Mouse (Mus musculus): ENCODE measurements around the gene Acads. TPM values are rescaled to one million over a fixed set of nuclear protein-coding genes. Genes with fewer than 3 reads are reported as not detected.
"Not testable (repeated sequence)": the region's sequence is repeated elsewhere in the genome, so short reads cannot be mapped to it uniquely, and the experiment has no call there.

The Acads gene
- polyA plus RNA-seq, 1 experiment from 2014 or later = 27.7 TPM

DNA sequence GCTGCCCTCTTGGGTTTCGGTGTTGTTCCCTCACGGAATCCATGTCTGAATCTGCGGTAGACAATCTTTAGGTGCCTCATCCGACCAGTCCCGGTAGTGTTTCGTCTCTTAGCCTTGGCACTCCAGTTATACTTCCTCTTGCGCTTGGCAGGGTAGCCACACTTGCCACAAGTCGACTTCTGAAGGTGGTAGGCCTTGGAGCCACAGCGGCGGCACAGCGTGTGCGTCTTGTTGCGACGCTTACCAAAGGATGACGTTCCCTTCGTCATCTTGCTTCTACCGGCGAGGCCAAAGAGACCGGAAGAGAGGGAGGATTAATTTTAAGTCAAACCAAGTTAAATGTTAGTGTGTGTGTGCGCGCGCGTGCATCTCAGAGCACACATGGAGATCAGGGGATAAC lies 15.9 kb downstream of the Acads start:
- not testable (repeated sequence) for ATAC-seq; H3K27me3 ChIP-seq; H3K27ac ChIP-seq; H3K9ac ChIP-seq; H3K4me3 ChIP-seq; H3K4me2 ChIP-seq; H3K4me1 ChIP-seq; H3K9me3 ChIP-seq (replicated peaks)
- H3K36me3 ChIP-seq (ENCODE audit: poor library complexity, severe bottlenecking) = peaks cover 36% of the 10 kb centered on the region
- 97% methylated on average over 23 of the region's 23 CpGs for WGBS

- no peak overlapping the region for H3K27ac ChIP-seq
- H3K4me2 ChIP-seq = no peak overlapping the region
- no peaks in the 10 kb centered on the region for H3K4me1 ChIP-seq
- no peak overlapping the region for H3K4me3 ChIP-seq
- no peak overlapping the region for H3K9ac ChIP-seq
- H3K27me3 ChIP-seq = no peaks in the 10 kb centered on the region
- ATAC-seq = no peak
- peaks cover 42% of the 10 kb centered on the region for H3K36me3 ChIP-seq (ENCODE audit: poor library complexity, severe bottlenecking)
- H3K9me3 ChIP-seq (replicated peaks) = no peaks in the 10 kb centered on the region
- WGBS = 89% methylated on average over 2 of the region's 2 CpGs
Measured at GRCm38 (mm10) chr5:115102231-115102630, 16.9 kb downstream of the Acads start.

DNA sequence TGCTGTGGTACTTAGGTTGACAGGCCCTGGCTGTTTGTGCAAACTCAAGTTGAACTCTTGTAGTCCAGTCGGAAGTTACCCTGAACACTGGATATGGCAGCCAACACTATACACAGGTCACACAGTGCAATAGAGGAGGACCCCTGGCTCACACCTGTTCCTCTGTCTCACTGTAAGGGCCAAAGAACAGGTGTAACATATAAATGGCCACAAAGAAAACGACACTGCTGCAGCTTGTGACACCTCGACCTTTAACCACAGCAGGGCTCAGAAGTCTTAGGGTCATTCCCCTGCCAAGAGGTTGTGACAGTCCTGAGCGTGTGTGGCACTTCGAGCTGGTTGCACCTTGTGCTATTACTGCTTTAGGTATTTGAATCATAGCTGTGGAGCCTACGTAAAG lies 18.7 kb downstream of the Acads start:
- H3K4me2 ChIP-seq = no peak overlapping the region
- no peak for ATAC-seq
- no peaks in the 10 kb centered on the region for H3K27me3 ChIP-seq
- no peak overlapping the region for H3K4me3 ChIP-seq
- H3K27ac ChIP-seq = no peak overlapping the region
- H3K4me1 ChIP-seq = no peaks in the 10 kb centered on the region
- H3K36me3 ChIP-seq (ENCODE audit: poor library complexity, severe bottlenecking) = peaks cover 60% of the 10 kb centered on the region
- 90% methylated on average over 6 of the region's 6 CpGs for WGBS
- H3K9me3 ChIP-seq (replicated peaks) = no peaks in the 10 kb centered on the region
- no peak overlapping the region for H3K9ac ChIP-seq

- Histone ChIP-seq H3K9ac (no peak overlapping the region), H3K27ac (no peak overlapping the region), H3K27me3 (no peaks in the 10 kb centered on the region), H3K4me2 (no peak overlapping the region), H3K9me3 (replicated peaks) (no peaks in the 10 kb centered on the region), H3K36me3 (ENCODE audit: poor library complexity, severe bottlenecking) (peaks cover 65% of the 10 kb centered on the region), H3K4me3 (no peak overlapping the region), H3K4me1 (no peaks in the 10 kb centered on the region)
- 93% methylated on average over 9 of the region's 9 CpGs for WGBS
- ATAC-seq = no peak
Measured at GRCm38 (mm10) chr5:115099991-115100390, 19.2 kb downstream of the Acads start.

DNA sequence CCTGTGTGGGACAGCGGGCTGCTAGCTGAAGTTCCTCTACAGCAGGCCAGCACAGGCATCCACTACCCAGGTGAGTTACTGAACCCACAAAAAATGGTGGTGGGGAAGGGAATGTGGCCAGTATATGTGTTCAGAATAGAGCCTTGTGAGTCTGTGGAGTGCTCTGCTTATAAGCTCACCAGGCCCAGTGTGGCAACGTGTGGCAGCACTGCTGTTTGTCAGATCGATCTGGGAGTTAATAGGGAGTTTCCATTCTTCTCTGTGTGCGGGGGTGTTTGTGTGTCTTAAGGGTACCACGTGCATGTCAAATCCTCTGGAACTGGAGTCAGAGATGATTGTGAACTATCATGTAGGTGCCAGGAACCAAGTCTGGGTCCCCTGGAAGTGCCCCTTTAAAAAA lies 19.6 kb downstream of the Acads start:
- no peak overlapping the region for H3K4me2 ChIP-seq
- no peak for ATAC-seq
- WGBS = 83% methylated on average over 5 of the region's 5 CpGs

DNA sequence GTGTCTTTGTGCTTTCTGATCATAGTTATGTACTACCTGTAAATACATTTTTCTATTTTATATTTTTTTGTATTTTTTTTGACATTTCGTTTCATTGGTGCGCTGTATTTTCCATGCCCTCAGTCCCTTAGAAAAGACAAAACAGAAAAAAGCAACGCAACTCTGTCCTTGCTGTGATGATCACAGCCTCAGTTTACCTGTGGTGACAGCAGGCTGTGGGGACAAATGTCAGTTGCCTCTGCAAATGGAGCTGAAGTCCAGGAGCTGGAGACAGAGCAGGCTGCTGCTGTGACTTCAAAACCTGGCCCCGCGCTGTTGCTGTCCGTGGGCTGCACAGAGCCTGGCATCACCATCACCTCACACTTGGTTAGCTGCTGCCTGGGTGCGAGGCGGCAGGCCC lies 21.0 kb downstream of the Acads start, which contains the start of gene Gm10401:
TSS of gene Gm10401 (minus strand) at position 101 of the 400 bp plus-strand sequence.
- H3K36me3 ChIP-seq (ENCODE audit: poor library complexity, severe bottlenecking) = peaks cover 76% of the 10 kb centered on the region
- H3K4me2 ChIP-seq = no peak within 1 kb of the TSS
- no peak within 1 kb of the TSS for H3K9ac ChIP-seq
- H3K9me3 ChIP-seq (replicated peaks) = no peaks in the 10 kb centered on the region
- no peak within 1 kb of the TSS for H3K27ac ChIP-seq
- WGBS = 96% methylated on average over 8 of the region's 8 CpGs
- no peak for ATAC-seq
- H3K4me3 ChIP-seq = no peak within 1 kb of the TSS
- H3K4me1 ChIP-seq = no peaks in the 10 kb centered on the region
- no peaks in the 10 kb centered on the region for H3K27me3 ChIP-seq

More for the DNA sequence above, 19.6 kb downstream of the Acads start:
- Histone ChIP-seq H3K36me3 (ENCODE audit: poor library complexity, severe bottlenecking) (peaks cover 68% of the 10 kb centered on the region), H3K27me3 (no peaks in the 10 kb centered on the region), H3K27ac (no peak overlapping the region), H3K4me1 (no peaks in the 10 kb centered on the region), H3K4me3 (no peak overlapping the region), H3K9me3 (replicated peaks) (no peaks in the 10 kb centered on the region), H3K9ac (no peak overlapping the region)

GRCm38 (mm10) chr5:115091776-115092175 lies 27.4 kb downstream of the Acads start:
- Histone ChIP-seq H3K4me1 (no peaks in the 10 kb centered on the region), H3K9me3 (replicated peaks) (no peaks in the 10 kb centered on the region), H3K36me3 (ENCODE audit: poor library complexity, severe bottlenecking) (peaks cover 85% of the 10 kb centered on the region), H3K27ac (no peak overlapping the region), H3K9ac (no peak overlapping the region), H3K27me3 (no peaks in the 10 kb centered on the region), H3K4me3 (no peak overlapping the region), H3K4me2 (no peak overlapping the region)
- no peak for ATAC-seq
- WGBS = 85% methylated on average over 6 of the region's 6 CpGs

DNA sequence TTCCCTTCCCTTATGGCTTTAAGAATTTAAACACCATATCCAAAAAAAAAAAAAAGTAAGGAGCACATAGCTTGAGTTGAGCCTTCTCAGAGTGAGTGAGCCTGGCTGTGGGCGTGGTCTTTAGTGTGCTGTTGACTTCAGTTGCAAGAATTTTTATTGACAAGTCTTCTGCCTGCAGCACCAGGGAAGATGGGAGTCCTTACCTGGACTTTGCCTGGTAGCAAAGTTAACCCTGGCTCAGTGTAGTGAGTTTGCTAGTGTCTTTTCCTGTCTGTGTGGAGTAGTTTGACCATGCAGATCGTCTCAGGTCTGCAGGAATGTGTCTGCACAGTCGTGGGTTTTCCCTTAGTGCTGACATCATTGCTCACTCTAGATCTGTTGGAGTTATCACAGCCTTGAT lies 28.1 kb downstream of the Acads start:
- no peaks in the 10 kb centered on the region for H3K4me1 ChIP-seq
- no peak for ATAC-seq
- no peak overlapping the region for H3K9ac ChIP-seq
- no peak overlapping the region for H3K4me3 ChIP-seq
- no peaks in the 10 kb centered on the region for H3K27me3 ChIP-seq
- H3K27ac ChIP-seq = no peak overlapping the region
- no peak overlapping the region for H3K4me2 ChIP-seq
- WGBS = 88% methylated on average over 3 of the region's 3 CpGs
- no peaks in the 10 kb centered on the region for H3K9me3 ChIP-seq (replicated peaks)
- H3K36me3 ChIP-seq (ENCODE audit: poor library complexity, severe bottlenecking) = peaks cover 85% of the 10 kb centered on the region

DNA sequence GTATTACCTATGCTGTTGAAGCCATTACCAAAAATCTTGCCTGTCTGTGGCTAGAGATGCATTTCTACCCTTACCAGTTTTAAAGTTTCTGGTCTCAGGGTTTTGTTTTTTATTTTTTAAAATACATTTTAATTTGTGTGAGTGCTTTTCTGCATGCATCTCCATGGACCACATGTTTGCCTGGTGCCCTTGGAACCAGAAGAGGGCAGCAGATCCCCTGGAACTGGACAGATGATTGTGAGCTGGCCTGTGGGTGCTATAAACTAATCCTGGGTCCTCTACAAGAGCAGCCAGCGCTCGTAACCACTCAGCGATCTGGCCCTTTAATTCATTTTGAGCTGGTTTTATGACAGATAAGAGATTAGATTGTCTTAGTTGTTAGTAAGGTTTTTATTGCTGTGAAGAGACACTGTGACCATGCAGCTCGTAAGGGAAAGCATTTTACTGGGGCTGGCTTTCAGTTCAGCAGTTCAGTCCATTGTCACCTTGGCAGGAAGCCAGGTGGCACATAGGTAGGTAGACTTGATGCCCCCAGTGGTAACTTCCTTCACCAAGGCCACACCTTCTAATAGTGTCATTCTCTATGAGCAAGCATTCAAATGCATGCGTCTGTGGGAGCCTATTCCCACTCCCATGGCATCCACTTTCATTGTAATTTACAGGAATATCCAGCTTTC lies 29.4 kb downstream of the Acads start:
- no peak overlapping the region for H3K27ac ChIP-seq
- H3K9me3 ChIP-seq (replicated peaks) = no peaks in the 10 kb centered on the region
- no peak overlapping the region for H3K4me3 ChIP-seq
- no peak overlapping the region for H3K9ac ChIP-seq
- H3K27me3 ChIP-seq = no peaks in the 10 kb centered on the region
- H3K4me1 ChIP-seq = no peaks in the 10 kb centered on the region
- H3K36me3 ChIP-seq (ENCODE audit: poor library complexity, severe bottlenecking) = peaks cover 79% of the 10 kb centered on the region
- ATAC-seq = no peak
- no peak overlapping the region for H3K4me2 ChIP-seq
- WGBS = 91% methylated on average over 5 of the region's 5 CpGs

DNA sequence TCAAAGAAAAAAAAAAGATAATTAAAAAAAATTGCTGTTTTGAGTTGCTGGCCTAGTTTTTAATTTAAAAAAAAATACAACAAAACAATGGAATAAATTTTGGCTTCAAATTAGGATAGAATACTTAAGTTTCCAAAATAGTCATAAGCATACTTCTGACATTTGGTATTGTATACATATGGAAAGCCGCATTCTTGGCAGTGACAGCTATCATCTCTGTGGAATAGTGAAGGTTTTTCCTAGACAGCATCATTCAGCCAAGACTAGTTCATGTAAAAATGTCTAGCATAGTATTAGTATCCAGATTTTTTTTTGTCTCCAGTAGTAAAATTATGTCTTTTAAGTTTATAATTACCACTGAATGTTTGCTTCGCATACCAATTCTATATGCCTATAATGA lies 33.5 kb downstream of the Acads start:
- no peak overlapping the region for H3K9ac ChIP-seq
- whole genome bisulfite sequencing = 96% methylated on average over 2 of the region's 2 CpGs
- no peak overlapping the region for H3K4me3 ChIP-seq
- no peak overlapping the region for H3K4me2 ChIP-seq
- H3K27ac ChIP-seq = no peak overlapping the region
- H3K4me1 ChIP-seq = no peaks in the 10 kb centered on the region
- H3K9me3 ChIP-seq (replicated peaks) = no peaks in the 10 kb centered on the region
- H3K27me3 ChIP-seq = no peaks in the 10 kb centered on the region
- H3K36me3 ChIP-seq (ENCODE audit: poor library complexity, severe bottlenecking) = peaks cover 79% of the 10 kb centered on the region
- ATAC-seq = no peak

DNA sequence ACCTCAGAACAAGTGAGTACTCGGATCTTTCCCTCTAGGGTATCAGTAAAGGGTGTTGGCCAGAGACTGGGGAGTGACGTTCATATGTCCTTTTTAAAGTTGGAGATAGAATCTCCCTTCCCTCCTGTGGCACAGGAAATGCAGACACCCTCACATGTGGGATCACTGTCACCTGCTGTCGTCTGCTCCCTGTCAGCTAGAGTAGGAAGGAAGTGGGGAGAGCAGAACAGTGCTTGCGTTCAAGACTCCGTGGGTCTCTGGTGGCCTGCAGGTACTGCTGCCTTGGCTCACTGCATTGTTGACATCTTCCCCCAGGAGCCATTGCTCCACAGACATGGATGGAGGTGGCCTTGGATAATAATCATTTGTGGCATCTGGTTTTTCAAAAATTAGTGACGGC lies 35.7 kb downstream of the Acads start:
- Histone ChIP-seq H3K27ac (no peak overlapping the region), H3K9ac (no peak overlapping the region), H3K4me1 (no peaks in the 10 kb centered on the region), H3K4me2 (no peak overlapping the region), H3K4me3 (no peak overlapping the region), H3K27me3 (no peaks in the 10 kb centered on the region), H3K9me3 (replicated peaks) (no peaks in the 10 kb centered on the region), H3K36me3 (ENCODE audit: poor library complexity, severe bottlenecking) (peaks cover 58% of the 10 kb centered on the region)
- 93% methylated on average over 6 of the region's 6 CpGs for WGBS
- no peak for ATAC-seq

GRCm38 (mm10) chr5:115081636-115082035 lies 37.5 kb downstream of the Acads start:
- Histone ChIP-seq H3K9ac (no peak overlapping the region), H3K4me3 (no peak overlapping the region), H3K27ac (no peak overlapping the region), H3K4me2 (no peak overlapping the region), H3K36me3 (ENCODE audit: poor library complexity, severe bottlenecking) (peaks cover 41% of the 10 kb centered on the region), H3K27me3 (no peaks in the 10 kb centered on the region), H3K4me1 (no peaks in the 10 kb centered on the region), H3K9me3 (replicated peaks) (no peaks in the 10 kb centered on the region)
- 89% methylated on average over 5 of the region's 5 CpGs for WGBS
- no peak for ATAC-seq

Measured in forebrain, embryonic 13.5 days (tissue).